Mouse (Mus musculus): ENCODE results near the gene Syne2. TPM values are rescaled to one million over a fixed set of nuclear protein-coding genes. Genes with fewer than 3 reads are reported as not detected.

Gene Syne2
- total and polyA plus RNA-seq, 3 experiments, result 3.9 to 7.5 (median 4.9) TPM

DNA sequence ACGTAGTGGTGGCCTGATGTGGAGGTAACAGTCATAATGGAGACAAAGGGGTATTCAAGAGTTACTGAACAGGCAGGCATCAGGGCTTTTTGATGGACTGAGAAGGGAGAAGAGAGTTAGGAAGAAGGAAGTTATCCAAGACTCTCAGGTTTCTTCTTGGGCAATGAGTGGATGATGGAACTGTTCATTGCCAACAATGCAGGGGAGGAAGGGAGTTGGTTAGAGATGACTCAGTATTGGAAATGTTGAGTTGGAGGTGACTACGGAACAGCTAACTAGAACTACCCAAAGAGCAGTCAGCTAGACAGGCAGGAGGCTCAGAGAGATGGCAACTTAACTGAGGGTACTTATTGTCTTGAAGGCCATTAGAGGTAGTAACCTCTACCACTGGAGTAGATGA lies 47.2 kb downstream of the Syne2 start:
- in situ Hi-C loops (cut with MboI; ENCODE audit: low pct_ligation_motif_present, low pct_unique_long_range_greater_than_20kb, low sequenced_read_pairs), result no loop called here

DNA sequence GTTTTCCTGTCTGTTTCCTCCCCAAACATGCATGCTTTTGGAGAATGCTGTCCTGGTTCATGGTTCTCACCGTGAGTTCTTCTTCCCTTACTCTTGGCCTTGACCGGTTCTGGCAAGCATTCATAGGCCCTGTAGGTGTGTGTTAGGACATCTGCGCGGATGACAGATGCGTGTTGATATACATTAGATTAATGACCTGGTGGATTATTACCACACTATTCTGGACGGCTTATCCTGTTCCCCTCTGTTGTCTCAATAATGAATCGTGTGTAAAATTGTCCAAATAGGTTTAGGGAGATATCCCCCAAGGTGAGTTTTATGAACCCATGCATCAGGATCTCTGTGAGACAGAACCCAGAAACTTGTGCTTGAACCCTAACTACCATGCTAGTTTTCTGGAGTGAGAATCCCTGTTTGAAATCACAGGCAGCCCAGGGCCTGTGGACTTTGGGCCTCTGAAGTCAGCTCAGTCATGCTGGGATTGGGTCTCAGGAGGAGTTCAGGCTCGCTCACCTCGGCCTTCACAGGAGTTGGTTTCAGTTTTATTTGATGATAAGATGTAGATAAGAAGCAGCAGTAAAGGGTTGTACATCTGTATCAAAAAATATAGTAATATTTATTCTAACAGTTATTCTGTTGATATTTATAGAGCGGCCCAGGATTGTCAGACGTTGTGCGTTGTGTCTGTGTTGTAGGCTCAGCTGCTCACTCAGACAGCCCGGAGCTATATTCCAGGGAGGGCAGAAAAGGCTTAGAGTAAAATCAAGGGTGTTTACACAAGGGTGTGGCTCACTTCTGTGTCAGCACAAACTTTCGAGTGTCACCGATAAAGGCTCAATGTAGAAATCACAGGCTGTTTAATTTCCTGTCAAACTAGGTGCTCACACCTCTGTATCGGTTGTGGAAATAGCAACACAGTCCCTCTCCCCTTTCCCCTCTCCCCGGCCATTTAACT lies 48.8 kb downstream of the Syne2 start:
- H3K4me3 ChIP-seq (replicated peaks in 1 of 3; ENCODE audit: low read depth in 2 of 3, low read length in 2 of 3, poor library complexity in 1 of 3), result no peak overlapping the region
- no peaks in the 10 kb centered on the region for H3K4me1 ChIP-seq (ENCODE audit: control insufficient read depth in 1 of 2, insufficient read depth in 2 of 2)
- no peaks in the 10 kb centered on the region for H3K79me2 ChIP-seq (replicated peaks; ENCODE audit: control insufficient read depth, extremely low read depth, insufficient read depth, poor library complexity, severe bottlenecking)
- no peak overlapping the region for H3K9ac ChIP-seq (ENCODE audit: insufficient read depth, low read depth)
- no peaks in the 10 kb centered on the region for H3K36me3 ChIP-seq (replicated peaks in 1 of 2; ENCODE audit: control insufficient read depth in 1 of 2, insufficient read depth in 1 of 2, low read length in 1 of 2)
- no peak overlapping the region for H3K4me2 ChIP-seq (ENCODE audit: insufficient read depth, low read depth, poor library complexity, severe bottlenecking)
- in situ Hi-C loops (cut with MboI; ENCODE audit: low pct_ligation_motif_present, low pct_unique_long_range_greater_than_20kb, low sequenced_read_pairs), result no loop called here
- H3K9me3 ChIP-seq (replicated peaks; ENCODE audit: low read length), result no peaks in the 10 kb centered on the region
- TF ChIP-seq SIN3A (IDR thresholded peaks at IDR 0.05; ENCODE audit: low read length) (no peak), RAD21 (IDR thresholded peaks at IDR 0.05; ENCODE audit: low read depth, low read length) (no peak), NELFE (IDR thresholded peaks at IDR 0.05; ENCODE audit: low read depth, low read length) (no peak)
- H3K27me3 ChIP-seq (replicated peaks), result no peaks in the 10 kb centered on the region
- dilution Hi-C loops (cut with MboI; ENCODE audit: extremely low pct_ligation_motif_present, extremely low pct_unique_long_range_greater_than_20kb, low sequenced_read_pairs), result no loop called here
- no peak overlapping the region for H3K27ac ChIP-seq (ENCODE audit: insufficient read depth, low read depth)
- no peak for DNase-seq (ENCODE audit: extremely low read depth)

More for the DNA sequence above, 47.2 kb downstream of the Syne2 start:
- Histone ChIP-seq H3K4me3 (replicated peaks in 1 of 3; ENCODE audit: low read depth in 2 of 3, low read length in 2 of 3, poor library complexity in 1 of 3) (no peak overlapping the region), H3K27ac (ENCODE audit: insufficient read depth, low read depth) (no peak overlapping the region), H3K9ac (ENCODE audit: insufficient read depth, low read depth) (no peak overlapping the region), H3K79me2 (replicated peaks; ENCODE audit: control insufficient read depth, extremely low read depth, insufficient read depth, poor library complexity, severe bottlenecking) (no peaks in the 10 kb centered on the region), H3K9me3 (replicated peaks; ENCODE audit: low read length) (no peaks in the 10 kb centered on the region), H3K27me3 (replicated peaks) (no peaks in the 10 kb centered on the region), H3K4me2 (ENCODE audit: insufficient read depth, low read depth, poor library complexity, severe bottlenecking) (no peak overlapping the region), H3K36me3 (replicated peaks in 1 of 2; ENCODE audit: control insufficient read depth in 1 of 2, insufficient read depth in 1 of 2, low read length in 1 of 2) (no peaks in the 10 kb centered on the region), H3K4me1 (ENCODE audit: control insufficient read depth in 1 of 2, insufficient read depth in 2 of 2) (no peaks in the 10 kb centered on the region)
- DNase-seq (ENCODE audit: extremely low read depth), result no peak
- TF ChIP-seq CHD2 (IDR thresholded peaks at IDR 0.05; ENCODE audit: low read length) (no peak), ETS1 (conservative IDR thresholded peaks at IDR 0.05; ENCODE audit: low read depth, low read length) (no peak), POLR2AphosphoS2 (IDR thresholded peaks at IDR 0.05; ENCODE audit: low read depth, low read length) (no peak), SMC3 (IDR thresholded peaks at IDR 0.05; ENCODE audit: low read depth, low read length) (no peak), MYC (IDR thresholded peaks at IDR 0.05; ENCODE audit: low read depth, low read length) (no peak), RCOR1 (conservative IDR thresholded peaks at IDR 0.05; ENCODE audit: low read depth, low read length) (no peak)
- dilution Hi-C loops (cut with MboI; ENCODE audit: extremely low pct_ligation_motif_present, extremely low pct_unique_long_range_greater_than_20kb, low sequenced_read_pairs), result no loop called here

DNA sequence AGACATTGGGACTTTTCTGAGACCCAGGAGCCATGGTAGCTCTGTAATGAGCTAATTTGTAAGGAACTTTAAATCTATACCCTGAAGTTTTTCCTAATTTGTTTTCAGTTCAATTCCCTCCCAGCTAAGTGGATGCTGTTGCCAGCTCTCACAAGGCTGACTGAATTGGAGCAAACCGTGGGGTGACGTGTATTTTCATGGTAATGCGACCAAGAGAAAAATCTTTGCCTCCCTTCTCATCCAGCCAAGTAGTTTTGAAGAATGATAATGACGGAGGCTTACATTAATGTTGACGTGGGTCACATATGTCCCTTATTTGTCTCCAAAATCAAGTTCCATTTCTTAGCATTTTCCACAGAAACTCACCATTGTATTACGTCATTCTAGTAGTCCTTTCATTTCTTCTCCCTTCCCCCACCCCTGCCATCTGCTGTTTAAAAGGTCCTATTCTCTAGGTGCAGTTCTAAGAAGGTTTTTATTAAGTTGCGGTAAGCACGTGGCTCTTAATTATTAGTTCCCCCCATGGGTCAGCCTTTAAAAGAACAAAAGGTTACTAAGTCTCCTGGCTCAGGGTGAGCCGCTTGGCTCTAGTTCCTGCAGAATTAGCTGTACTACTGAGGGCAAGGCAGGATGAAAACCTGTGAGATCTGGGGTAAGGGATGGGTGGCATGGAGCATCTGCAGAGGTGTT lies 55.8 kb downstream of the Syne2 start:
- DNase-seq (ENCODE audit: extremely low read depth), result no peak
- TF ChIP-seq JUN (IDR thresholded peaks at IDR 0.05; ENCODE audit: insufficient read depth, low read depth, low read length), result no peak
- no peak for TF ChIP-seq MAFK (IDR thresholded peaks at IDR 0.05; ENCODE audit: insufficient replicate concordance, low read length)
- TF ChIP-seq ZNF384 (IDR thresholded peaks at IDR 0.05; ENCODE audit: low read depth, low read length), result no peak
- no peak for TF ChIP-seq SMC3 (IDR thresholded peaks at IDR 0.05; ENCODE audit: low read depth, low read length)
- no peak for TF ChIP-seq RAD21 (IDR thresholded peaks at IDR 0.05; ENCODE audit: low read depth, low read length)
- no peak for TF ChIP-seq JUND (conservative IDR thresholded peaks at IDR 0.05; ENCODE audit: low read depth, low read length)
- no peak for TF ChIP-seq NRF1 (IDR thresholded peaks at IDR 0.05; ENCODE audit: low read depth, low read length)
- TF ChIP-seq USF2 (conservative IDR thresholded peaks at IDR 0.05; ENCODE audit: low read depth, low read length), result no peak
- no peak for TF ChIP-seq SIN3A (IDR thresholded peaks at IDR 0.05; ENCODE audit: low read length)
- no peaks in the 10 kb centered on the region for H3K36me3 ChIP-seq (replicated peaks in 1 of 2; ENCODE audit: control insufficient read depth in 1 of 2, insufficient read depth in 1 of 2, low read length in 1 of 2)
- H3K4me2 ChIP-seq (ENCODE audit: insufficient read depth, low read depth, poor library complexity, severe bottlenecking), result no peak overlapping the region
- H3K27ac ChIP-seq (ENCODE audit: insufficient read depth, low read depth), result no peak overlapping the region
- no peaks in the 10 kb centered on the region for H3K4me1 ChIP-seq (ENCODE audit: control insufficient read depth in 1 of 2, insufficient read depth in 2 of 2)
- H3K79me2 ChIP-seq (replicated peaks; ENCODE audit: control insufficient read depth, extremely low read depth, insufficient read depth, poor library complexity, severe bottlenecking), result no peaks in the 10 kb centered on the region
- no peaks in the 10 kb centered on the region for H3K27me3 ChIP-seq (replicated peaks)
- H3K9ac ChIP-seq (ENCODE audit: insufficient read depth, low read depth), result no peak overlapping the region
- no peak overlapping the region for H3K4me3 ChIP-seq (replicated peaks in 1 of 3; ENCODE audit: low read depth in 2 of 3, low read length in 2 of 3, poor library complexity in 1 of 3)
- dilution Hi-C loops (cut with MboI; ENCODE audit: extremely low pct_ligation_motif_present, extremely low pct_unique_long_range_greater_than_20kb, low sequenced_read_pairs), result no loop called here
- H3K9me3 ChIP-seq (replicated peaks; ENCODE audit: low read length), result no peaks in the 10 kb centered on the region
- in situ Hi-C loops (cut with MboI; ENCODE audit: low pct_ligation_motif_present, low pct_unique_long_range_greater_than_20kb, low sequenced_read_pairs), result no loop called here

Data from CH12.LX (cell line).